Mouse (Mus musculus) myocyte (in vitro differentiated cells): ENCODE measurements at regions not wholly inside any gene's neighbourhood (a gene's known extent, or its start where the extent isn't known, plus 50 kb on each side); places are given as distances from the start of the nearest gene placed in this dataset.

Experiments
- CEBPB ChIP-seq: IDR thresholded peaks from 2 replicates; pipeline ENCODE4 v1.6.1; 2011; ENCODE audit warnings: mild to moderate bottlenecking, moderate library complexity; ENCODE audit not compliant: poor library complexity, insufficient read depth, severe bottlenecking
- E2F4 ChIP-seq: IDR thresholded peaks from one replicate; pipeline ENCODE4 v1.6.1; 2011; ENCODE audit warnings: mild to moderate bottlenecking, control low read depth, moderate library complexity; ENCODE audit not compliant: insufficient read depth
- MAX ChIP-seq: IDR thresholded peaks from one replicate; pipeline ENCODE4 v1.6.1; 2011; ENCODE audit warnings: low read depth, mild to moderate bottlenecking, control low read depth
- MYOD1 ChIP-seq, 3 experiments: IDR thresholded peaks; one replicate each; pipeline ENCODE4 v1.6.1; 2011; ENCODE audit warnings: control low read depth in 2 of 3, low read depth in 2 of 3, mild to moderate bottlenecking in 2 of 3, moderate library complexity in 1 of 3; ENCODE audit not compliant: insufficient read length in 2 of 3, control insufficient read depth in 1 of 3
- POLR2A ChIP-seq: IDR thresholded peaks from one replicate; pipeline ENCODE4 v1.6.1; 2011; ENCODE audit warnings: low read depth, mild to moderate bottlenecking, control low read depth, moderate library complexity; ENCODE audit not compliant: insufficient read length
- POLR2AphosphoS2 ChIP-seq: IDR thresholded peaks from one replicate; pipeline ENCODE4 v1.6.1; 2011; ENCODE audit warnings: low read depth, control low read depth; ENCODE audit not compliant: insufficient read length
- REST ChIP-seq: IDR thresholded peaks from one replicate; pipeline ENCODE4 v1.6.1; 2011; ENCODE audit warnings: mild to moderate bottlenecking, control low read depth, moderate library complexity; ENCODE audit not compliant: insufficient read depth, insufficient read length
- SRF ChIP-seq: IDR thresholded peaks from one replicate; pipeline ENCODE4 v1.6.1; 2011; ENCODE audit warnings: low read depth; ENCODE audit not compliant: control insufficient read depth, insufficient read length
- TCF12 ChIP-seq: IDR thresholded peaks from one replicate; pipeline ENCODE4 v1.6.1; 2011; ENCODE audit warnings: mild to moderate bottlenecking, control low read depth; ENCODE audit not compliant: poor library complexity, insufficient read depth, severe bottlenecking

GRCm38 (mm10) chr4:142619396-142619795 is 380.2 kb upstream of the Kazn start:
- TF ChIP-seq E2F4 (no peak), CEBPB (no peak), TCF12 (no peak), MYOD1 (IDR thresholded peaks at IDR 0.05; ENCODE audit: control insufficient read depth in 1 of 3, insufficient read length in 2 of 3, low read depth in 2 of 3) (no peak), POLR2AphosphoS2 (no peak), POLR2A (no peak), MAX (no peak), REST (no peak), SRF (no peak)
